In the genomic region with DNA sequence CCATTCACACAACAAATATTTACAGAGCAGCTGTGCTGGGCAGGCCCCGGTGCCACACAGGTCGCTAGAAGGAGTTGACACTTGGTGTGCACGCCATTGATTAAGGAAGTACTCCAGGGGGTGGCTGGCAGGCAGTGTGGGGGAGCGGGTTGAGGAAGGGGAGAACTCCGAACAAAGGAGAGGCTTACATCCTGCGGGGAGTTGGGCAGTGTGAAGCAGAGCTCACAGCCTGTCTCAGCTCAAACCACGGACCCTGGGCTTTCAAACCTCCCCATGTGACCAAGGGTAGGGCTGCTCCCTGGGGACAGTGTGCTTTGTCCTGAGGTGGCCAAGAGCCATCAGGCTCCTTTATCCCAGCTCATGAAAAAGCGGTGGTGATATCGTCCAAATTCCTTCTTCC, we compare ENCODE assay signal across 10 mouse cellular contexts.
DNase-seq lines count a peak whose midpoint lies in the region; ATAC-seq and TF ChIP-seq lines count a peak whose summit lies in the region.
"Had no signal": no experiment of that assay in that cellular context is flagged by ENCODE, and none has a peak within 500 bp of the region (broad histone marks: within the 10 kb centered on the region; RNA-seq: fewer than 3 reads in every experiment).

No protein-coding gene starts in this region.

- H3K27ac ChIP-seq in lung, embryonic 16.5 days (ENCODE audit: low read length), result no peak overlapping the region
- no peak overlapping the region for H3K27ac ChIP-seq in embryonic facial prominence, embryonic 12.5 days
- no peak overlapping the region for H3K27ac ChIP-seq in hindbrain, postnatal 0 days

- peaks cover 13% of the 10 kb centered on the region for H3K4me1 ChIP-seq in lung, embryonic 16.5 days (replicated peaks; ENCODE audit: control insufficient read depth, insufficient read depth, low read length)
- H3K4me1 ChIP-seq in embryonic facial prominence, embryonic 12.5 days, result peaks cover 20% of the 10 kb centered on the region
- H3K4me1 ChIP-seq in hindbrain, postnatal 0 days (ENCODE audit: insufficient read depth, low read length), result 0 out of 2 replicates have a peak, but pooled peaks cover 7% of the 10 kb centered on the region

- ATAC-seq in lung, embryonic 16.5 days (ENCODE audit: low read depth), result peak; percentile 16; the same call in 1 of the 2 replicates
- ATAC-seq in embryonic facial prominence, embryonic 12.5 days (ENCODE audit: insufficient number of reproducible peaks, insufficient read depth, low FRiP score, low TSS enrichment), result no peak
- no peak for ATAC-seq in hindbrain, postnatal 0 days

- 14% methylated on average over 9 of the region's 9 CpGs for WGBS in lung, embryonic 16.5 days
- 6% methylated on average over 9 of the region's 9 CpGs for WGBS in embryonic facial prominence, embryonic 12.5 days
- 8% methylated on average over 9 of the region's 9 CpGs for WGBS in hindbrain, postnatal 0 days

- no peaks in the 10 kb centered on the region for H3K9me3 ChIP-seq in lung, embryonic 16.5 days (ENCODE audit: control insufficient read depth, low read length)
- H3K9me3 ChIP-seq in embryonic facial prominence, embryonic 12.5 days, result no peaks in the 10 kb centered on the region
- no peaks in the 10 kb centered on the region for H3K9me3 ChIP-seq in hindbrain, postnatal 0 days (ENCODE audit: low read length)

- no peak for TF ChIP-seq CTCF in hindbrain, postnatal 0 days (IDR thresholded peaks at IDR 0.05; ENCODE audit: low read depth)

- no peak overlapping the region for H3K4me3 ChIP-seq in lung, embryonic 16.5 days (ENCODE audit: low read length)
- no peak overlapping the region for H3K4me3 ChIP-seq in embryonic facial prominence, embryonic 12.5 days
- no peak overlapping the region for H3K4me3 ChIP-seq in hindbrain, postnatal 0 days (ENCODE audit: low read length)
- H3K4me3 ChIP-seq: megakaryocyte, embryonic 14.5 days had no signal

- H3K4me2 ChIP-seq in lung, embryonic 16.5 days (ENCODE audit: low read depth, low read length), result 0 out of 2 replicates have a peak overlapping the region, but pooled peaks have one; percentile 7
- 0 out of 2 replicates have a peak overlapping the region, but pooled peaks have one; percentile 9 for H3K4me2 ChIP-seq in embryonic facial prominence, embryonic 12.5 days (replicated peaks)
- H3K4me2 ChIP-seq in hindbrain, postnatal 0 days (ENCODE audit: low read depth, low read length), result peak overlapping the region; percentile 25; the same call in 1 of the 2 replicates

- H3K36me3 ChIP-seq in lung, embryonic 16.5 days (ENCODE audit: control insufficient read depth, insufficient read depth, low read length), result no peaks in the 10 kb centered on the region
- H3K36me3 ChIP-seq in embryonic facial prominence, embryonic 12.5 days, result no peaks in the 10 kb centered on the region
- H3K36me3 ChIP-seq in hindbrain, postnatal 0 days (ENCODE audit: insufficient read depth, low read length), result no peaks in the 10 kb centered on the region

- H3K9ac ChIP-seq in lung, embryonic 16.5 days (ENCODE audit: low read length), result no peak overlapping the region
- no peak overlapping the region for H3K9ac ChIP-seq in embryonic facial prominence, embryonic 12.5 days
- H3K9ac ChIP-seq in hindbrain, postnatal 0 days (replicated peaks; ENCODE audit: low read length), result no peak overlapping the region

- DNase-seq in lung, postnatal 25 days (ENCODE audit: low spot score), result no peak
- peak; percentile 23 for DNase-seq in hindbrain, postnatal 0 days (ENCODE audit: low spot score)
- peak; percentile 32 for DNase-seq in retina, postnatal 1 day
- DNase-seq in ovary, postnatal 36 days (ENCODE audit: low spot score), result no peak
- no peak for DNase-seq in right cerebral cortex, adult 18-20 months
- DNase-seq in ovary, postnatal 10 days (ENCODE audit: low spot score), result no peak
- DNase-seq: cerebellum, postnatal 25 days had no signal

- H3K27me3 ChIP-seq in lung, embryonic 16.5 days (ENCODE audit: control insufficient read depth, insufficient read depth, low read depth, low read length), result no peaks in the 10 kb centered on the region
- 0 out of 2 replicates have a peak, but pooled peaks cover 4% of the 10 kb centered on the region for H3K27me3 ChIP-seq in embryonic facial prominence, embryonic 12.5 days
- H3K27me3 ChIP-seq in hindbrain, postnatal 0 days (ENCODE audit: insufficient read depth, low read length), result no peaks in the 10 kb centered on the region; the same call in 1 of the 2 replicates

Comparison
In these comparisons a context has a peak if more than half of its experiments do, and no peak if none do; other contexts are left out.
1. DNase-seq: peak in hindbrain, postnatal 0 days (single experiment) and retina, postnatal 1 day (single experiment); none in lung, postnatal 25 days (single experiment), ovary, postnatal 36 days (single experiment), right cerebral cortex, adult 18-20 months (single experiment) and ovary, postnatal 10 days (single experiment).
2. Peak in every context shown above with its lines, with median percentiles within 50 percentile points of each other: H3K4me2 ChIP-seq.